Mouse (Mus musculus) olfactory bulb, adult 2 months (tissue): ENCODE measurements around the gene Nav3.

Experiments used
- CTCF ChIP-seq: fragments of 200-500 bp; IDR thresholded peaks from 2 replicates; pipeline ENCODE4 v1.5.1; 2012; ENCODE audit warnings: low read depth, mild to moderate bottlenecking, low read length, moderate library complexity; ENCODE audit not compliant: insufficient read depth
- POLR2A ChIP-seq: fragments of 200-500 bp; IDR thresholded peaks from 2 replicates; pipeline ENCODE4 v1.6.1; 2012; ENCODE audit warnings: mild to moderate bottlenecking, low read depth, low read length, moderate library complexity; ENCODE audit not compliant: insufficient read depth

DNA sequence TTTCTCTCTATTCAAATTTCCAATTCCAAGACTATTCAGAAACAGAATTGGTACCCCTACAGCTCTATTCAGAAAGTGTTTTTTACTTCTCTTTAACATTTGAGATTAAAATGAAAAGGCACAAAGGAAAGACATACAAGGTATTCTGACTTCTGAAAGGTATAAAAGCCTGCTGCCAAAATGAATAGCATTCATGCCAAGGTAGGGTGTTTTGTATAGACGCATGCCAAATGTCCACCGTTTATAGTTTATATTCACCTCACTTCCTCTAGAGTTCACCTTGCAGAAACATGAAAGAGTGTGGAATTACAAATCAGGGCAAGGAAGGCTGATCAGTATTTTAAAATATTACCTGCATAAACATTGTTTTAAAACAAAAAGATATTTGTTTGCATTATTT, 737.2 kb downstream of the Nav3 start:
- no peak for TF ChIP-seq POLR2A
- TF ChIP-seq CTCF, result no peak
